Mouse (Mus musculus) lung, embryonic 15.5 days (tissue): Measurements from ENCODE around the gene Mutyh. TPM values are rescaled to one million over a fixed set of nuclear protein-coding genes. Genes with fewer than 3 reads are reported as not detected.
"Not testable (repeated sequence)": the region's sequence is repeated elsewhere in the genome, so short reads cannot be mapped to it uniquely, and the experiment has no call there.

Source experiments
- ATAC-seq: fragments of 200-750 bp; cut with Nextera tagmentation; 2 replicates; pipeline ENCODE4 v1.8.0; 2017; ENCODE audit warnings: moderate number of reproducible peaks, borderline replicate concordance; ENCODE audit not compliant: low FRiP score, low TSS enrichment; ENCODE audit errors: extremely low read depth
- H3K27ac ChIP-seq: fragments of 300-500 bp; sonication (generic); 2 replicates; pipeline ENCODE4 v1.5.1; 2015; ENCODE audit warnings: moderate library complexity, mild to moderate bottlenecking, inconsistent platforms
- H3K27me3 ChIP-seq: fragments of 300-500 bp; sonication (generic); 2 replicates; pipeline ENCODE4 v1.6.1; 2015; ENCODE audit warnings: inconsistent platforms
- H3K36me3 ChIP-seq: fragments of 300-500 bp; sonication (generic); 2 replicates; pipeline ENCODE4 v1.6.1; 2015; ENCODE audit warnings: inconsistent platforms
- H3K4me1 ChIP-seq: fragments of 300-500 bp; sonication (generic); 2 replicates; pipeline ENCODE4 v1.6.1; 2015; ENCODE audit warnings: inconsistent platforms
- H3K4me2 ChIP-seq: fragments of 300-500 bp; sonication (generic); 2 replicates; pipeline ENCODE4 v1.6.1; 2015; ENCODE audit warnings: inconsistent platforms, mild to moderate bottlenecking, moderate library complexity
- H3K4me3 ChIP-seq: fragments of 300-500 bp; sonication (generic); 2 replicates; pipeline ENCODE4 v1.5.1; 2015; ENCODE audit warnings: mild to moderate bottlenecking, inconsistent platforms
- H3K9ac ChIP-seq: fragments of 300-500 bp; sonication (generic); 2 replicates; pipeline ENCODE4 v1.6.1; 2015; ENCODE audit warnings: inconsistent platforms
- H3K9me3 ChIP-seq: fragments of 300-500 bp; sonication (generic); 2 replicates; pipeline ENCODE4 v1.6.1; 2016; ENCODE audit warnings: inconsistent platforms
- WGBS: fragments of 180-500 bp; shearing (Covaris S2); methylation state at CpG from one replicate; pipeline ENCODE4 v1.1.7; 2015; 5-methylcytosine and 5-hydroxymethylcytosine counted together
- polyA plus RNA-seq: library from polyadenylated mRNA; unstranded; fragments of >200 nt; fragmentation: Nextera tagmentation; extraction: Ambion mirVana; gene quantifications from 2 replicates; pipeline ENCODE4 v1.2.1, GENCODE M21; 2015

Mutyh gene
- polyA plus RNA-seq, 1 experiment from 2014 or later, result 18.6 TPM

GRCm38 (mm10) chr4:116824541-116825004, 17.1 kb downstream of the Mutyh start:
- peak overlapping the region; percentile 69 for H3K9ac ChIP-seq
- ATAC-seq, result peak; percentile 15; the same call in 1 of the 2 replicates
- peaks cover 13% of the 10 kb centered on the region for H3K4me1 ChIP-seq
- H3K9me3 ChIP-seq, result no peaks in the 10 kb centered on the region
- peak overlapping the region; percentile 58 for H3K4me3 ChIP-seq
- peak overlapping the region; percentile 83 for H3K4me2 ChIP-seq
- H3K27ac ChIP-seq, result peak overlapping the region; percentile 34; the same call in 1 of the 2 replicates
- peaks cover 16% of the 10 kb centered on the region for H3K27me3 ChIP-seq
- WGBS, result under 1% methylated on average over 29 of the region's 29 CpGs
- no peaks in the 10 kb centered on the region for H3K36me3 ChIP-seq

GRCm38 (mm10) chr4:116827819-116828218, 20.3 kb downstream of the Mutyh start:
- H3K9me3 ChIP-seq, result no peaks in the 10 kb centered on the region
- H3K9ac ChIP-seq, result no peak overlapping the region
- WGBS, result 2% methylated on average over 4 of the region's 4 CpGs
- no peak overlapping the region for H3K27ac ChIP-seq
- H3K4me2 ChIP-seq, result no peak overlapping the region
- H3K4me3 ChIP-seq, result no peak overlapping the region
- peak; percentile 55; the same call in 1 of the 2 replicates for ATAC-seq
- H3K36me3 ChIP-seq, result no peaks in the 10 kb centered on the region
- H3K4me1 ChIP-seq, result peaks cover 5% of the 10 kb centered on the region; the same call in 1 of the 2 replicates
- H3K27me3 ChIP-seq, result no peaks in the 10 kb centered on the region

GRCm38 (mm10) chr4:116829364-116830069, 22.0 kb downstream of the Mutyh start:
- Histone ChIP-seq H3K36me3 (no peaks in the 10 kb centered on the region), H3K4me2 (no peak overlapping the region), H3K4me3 (no peak overlapping the region), H3K27me3 (no peaks in the 10 kb centered on the region), H3K4me1 (peaks cover 5% of the 10 kb centered on the region; the same call in 1 of the 2 replicates), H3K27ac (no peak overlapping the region), H3K9ac (no peak overlapping the region), H3K9me3 (no peaks in the 10 kb centered on the region)
- ATAC-seq, result no peak
- WGBS, result 40% methylated on average over 6 of the region's 6 CpGs

GRCm38 (mm10) chr4:116830070-116830368, 22.5 kb downstream of the Mutyh start:
- Histone ChIP-seq H3K27me3 (no peaks in the 10 kb centered on the region), H3K36me3 (no peaks in the 10 kb centered on the region), H3K4me2 (no peak overlapping the region), H3K9me3 (no peaks in the 10 kb centered on the region), H3K4me3 (no peak overlapping the region), H3K4me1 (peaks cover 4% of the 10 kb centered on the region; the same call in 1 of the 2 replicates), H3K27ac (no peak overlapping the region), H3K9ac (no peak overlapping the region)
- ATAC-seq, result no peak
- 34% methylated on average over 6 of the region's 6 CpGs for WGBS

- 33% methylated on average over 2 of the region's 2 CpGs for WGBS
- Histone ChIP-seq H3K4me1 (no peaks in the 10 kb centered on the region), H3K9me3 (no peaks in the 10 kb centered on the region), H3K27me3 (peaks cover 23% of the 10 kb centered on the region), H3K27ac (no peak overlapping the region), H3K4me2 (no peak overlapping the region), H3K9ac (no peak overlapping the region), H3K36me3 (no peaks in the 10 kb centered on the region), H3K4me3 (no peak overlapping the region)
- ATAC-seq, result no peak
Observed at GRCm38 (mm10) chr4:116838999-116839398, 31.5 kb downstream of the Mutyh start.

GRCm38 (mm10) chr4:116840096-116840495, 32.6 kb downstream of the Mutyh start:
- H3K4me1 ChIP-seq, ATAC-seq, H3K9me3 ChIP-seq, H3K27ac ChIP-seq, H3K36me3 ChIP-seq, H3K9ac ChIP-seq: not testable (repeated sequence)
- 17% methylated on average over 23 of the region's 29 CpGs for WGBS
- peaks cover 23% of the 10 kb centered on the region for H3K27me3 ChIP-seq
- H3K4me2 ChIP-seq, result peak overlapping the region; percentile 42
- 0 out of 2 replicates have a peak overlapping the region, but pooled peaks have one; percentile 1 for H3K4me3 ChIP-seq

GRCm38 (mm10) chr4:116840841-116841240, 33.3 kb downstream of the Mutyh start:
- peaks cover 23% of the 10 kb centered on the region for H3K27me3 ChIP-seq
- WGBS, result 73% methylated on average over 6 of the region's 6 CpGs

GRCm38 (mm10) chr4:116844324-116844723, 36.8 kb downstream of the Mutyh start:
- Histone ChIP-seq H3K27ac (no peak overlapping the region), H3K4me3 (no peak overlapping the region), H3K9me3 (no peaks in the 10 kb centered on the region), H3K9ac (no peak overlapping the region), H3K27me3 (peaks cover 17% of the 10 kb centered on the region), H3K4me2 (no peak overlapping the region), H3K36me3 (no peaks in the 10 kb centered on the region), H3K4me1 (no peaks in the 10 kb centered on the region)
- no peak for ATAC-seq
- WGBS, result 90% methylated on average over 3 of the region's 3 CpGs

More at GRCm38 (mm10) chr4:116840841-116841240, 33.3 kb downstream of the Mutyh start:
- Histone ChIP-seq H3K4me1 (no peaks in the 10 kb centered on the region), H3K4me2 (no peak overlapping the region), H3K4me3 (no peak overlapping the region), H3K9me3 (no peaks in the 10 kb centered on the region), H3K27ac (no peak overlapping the region), H3K36me3 (no peaks in the 10 kb centered on the region), H3K9ac (no peak overlapping the region)
- ATAC-seq, result no peak

- H3K4me1 ChIP-seq, result no peaks in the 10 kb centered on the region
- H3K27ac ChIP-seq, result no peak overlapping the region
- no peak overlapping the region for H3K4me2 ChIP-seq
- ATAC-seq, result no peak
- H3K9me3 ChIP-seq, result no peaks in the 10 kb centered on the region
- no peaks in the 10 kb centered on the region for H3K27me3 ChIP-seq
- 70% methylated on average over 3 of the region's 3 CpGs for WGBS
- H3K9ac ChIP-seq, result no peak overlapping the region
- H3K4me3 ChIP-seq, result no peak overlapping the region
- no peaks in the 10 kb centered on the region for H3K36me3 ChIP-seq
Observed at GRCm38 (mm10) chr4:116849901-116850300, 42.4 kb downstream of the Mutyh start.

GRCm38 (mm10) chr4:116854286-116854685, 46.8 kb downstream of the Mutyh start:
- H3K9me3 ChIP-seq, result no peaks in the 10 kb centered on the region
- WGBS, result 16% methylated on average over 2 of the region's 2 CpGs
- H3K27me3 ChIP-seq, result no peaks in the 10 kb centered on the region
- no peak overlapping the region for H3K4me2 ChIP-seq
- H3K4me3 ChIP-seq, result no peak overlapping the region
- no peaks in the 10 kb centered on the region for H3K4me1 ChIP-seq
- H3K9ac ChIP-seq, result no peak overlapping the region
- H3K36me3 ChIP-seq, result no peaks in the 10 kb centered on the region
- no peak overlapping the region for H3K27ac ChIP-seq
- no peak for ATAC-seq

- ATAC-seq, result no peak
- Histone ChIP-seq H3K27me3 (no peaks in the 10 kb centered on the region), H3K4me3 (no peak overlapping the region), H3K4me2 (no peak overlapping the region), H3K9me3 (no peaks in the 10 kb centered on the region), H3K36me3 (no peaks in the 10 kb centered on the region), H3K9ac (no peak overlapping the region), H3K4me1 (no peaks in the 10 kb centered on the region), H3K27ac (no peak overlapping the region)
- WGBS, result 87% methylated on average over 10 of the region's 10 CpGs
Observed at GRCm38 (mm10) chr4:116857203-116857602, 49.7 kb downstream of the Mutyh start.

- ATAC-seq, result no peak
- 59% methylated on average over 5 of the region's 5 CpGs for WGBS
- Histone ChIP-seq H3K4me2 (no peak overlapping the region), H3K9me3 (no peaks in the 10 kb centered on the region), H3K9ac (no peak overlapping the region), H3K4me3 (no peak overlapping the region), H3K36me3 (no peaks in the 10 kb centered on the region), H3K4me1 (no peaks in the 10 kb centered on the region), H3K27ac (no peak overlapping the region), H3K27me3 (no peaks in the 10 kb centered on the region)
Observed at GRCm38 (mm10) chr4:116859711-116860110, 52.2 kb downstream of the Mutyh start.
